Mouse (Mus musculus) heart, postnatal 0 days (tissue): Measurements from ENCODE around the gene Zfp781.
"Not testable (repeated sequence)": the region's sequence is repeated elsewhere in the genome, so short reads cannot be mapped to it uniquely, and the experiment has no call there.

Source experiments
- CTCF ChIP-seq: IDR thresholded peaks from 2 replicates; pipeline ENCODE4 v1.5.1; 2016; ENCODE audit warnings: antibody characterized with exemption, control low read depth, low read depth
- EP300 ChIP-seq: IDR thresholded peaks from 2 replicates; pipeline ENCODE4 v1.6.1; 2016; ENCODE audit warnings: antibody characterized with exemption, low read depth

DNA sequence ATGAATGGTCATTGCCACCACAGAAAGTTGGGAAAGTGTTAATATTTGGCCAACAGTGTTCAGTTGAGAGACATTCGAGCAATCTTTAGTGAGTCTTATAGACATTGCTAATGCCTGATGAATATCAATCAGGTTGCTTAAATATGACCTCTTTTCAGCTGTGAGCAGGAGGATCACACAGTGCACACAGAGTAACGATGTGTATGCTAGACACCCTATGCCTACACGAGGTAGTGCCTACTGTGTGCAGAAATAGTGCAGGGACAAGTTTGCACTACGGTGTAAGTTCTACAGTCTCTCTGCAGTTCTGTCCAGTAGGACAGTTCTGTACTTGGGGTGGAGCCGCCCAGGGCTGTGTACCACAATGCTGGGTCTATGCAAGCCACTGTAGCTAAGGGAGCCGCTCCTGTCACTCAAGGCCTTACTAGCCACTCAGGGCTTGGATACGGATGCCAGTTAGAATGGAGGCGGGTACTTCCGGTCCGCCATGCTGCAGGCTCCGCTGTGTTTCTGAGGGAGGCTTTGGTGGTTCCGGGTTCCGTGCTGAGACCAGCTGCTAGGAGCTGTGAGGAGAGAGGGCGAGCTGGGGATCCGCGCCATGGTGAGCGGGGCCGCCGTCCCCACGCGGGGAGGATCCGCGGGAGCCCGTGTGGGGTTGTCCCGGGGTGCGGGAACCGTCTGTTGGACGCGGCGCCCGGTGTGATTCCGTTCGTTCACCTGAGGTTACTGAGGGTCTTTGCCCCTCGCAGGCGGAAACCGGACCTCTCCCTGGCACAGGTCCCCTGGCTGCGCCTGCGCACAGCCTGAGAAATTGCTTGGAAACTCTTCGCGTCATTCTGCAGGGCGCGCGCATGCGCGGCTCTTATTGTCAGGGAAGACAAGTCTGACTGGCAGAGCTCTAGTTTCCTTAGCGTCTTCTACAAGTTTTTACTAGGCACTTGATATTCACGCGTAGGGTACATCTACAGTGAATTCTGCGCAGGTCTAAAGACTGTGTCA, 66.6 kb downstream of the Zfp781 start, which contains the start of gene Gm32687:
- TF ChIP-seq CTCF, EP300: not testable (repeated sequence)
